Mouse (Mus musculus) midbrain, embryonic 14.5 days (tissue): ENCODE data around the gene Ang. TPM values are rescaled to one million over a fixed set of nuclear protein-coding genes. Genes with fewer than 3 reads are reported as not detected.
A peak's percentile ranks its signal among the peaks of the same experiment; 100 is the strongest.

Source experiments
- ATAC-seq: fragments of 200-750 bp; cut with Nextera tagmentation; 2 replicates; pipeline ENCODE4 v1.8.0; 2017; ENCODE audit warnings: moderate number of reproducible peaks, moderate library complexity; ENCODE audit not compliant: low FRiP score, low TSS enrichment
- DNase-seq: peaks from one replicate; pipeline ENCODE4 v3.0.0-alpha.2; 2015
- H3K27ac ChIP-seq: fragments of 300-500 bp; sonication (generic); replicated peaks from 2 replicates; pipeline ENCODE4 v1.5.1; 2014; ENCODE audit warnings: mild to moderate bottlenecking, low read depth, low read length, moderate library complexity
- H3K27me3 ChIP-seq: fragments of 300-500 bp; sonication (generic); 2 replicates; pipeline ENCODE4 v1.6.1; 2014; ENCODE audit warnings: low read length, control low read depth, mixed read lengths; ENCODE audit not compliant: control insufficient read depth, insufficient read depth
- H3K36me3 ChIP-seq: fragments of 300-500 bp; sonication (generic); 2 replicates; pipeline ENCODE4 v1.6.1; 2014; ENCODE audit warnings: low read length, control low read depth; ENCODE audit not compliant: control insufficient read depth, insufficient read depth
- H3K4me1 ChIP-seq: fragments of 300-500 bp; sonication (generic); 2 replicates; pipeline ENCODE4 v1.6.1; 2014; ENCODE audit warnings: mild to moderate bottlenecking, antibody characterized with exemption, low read length, control low read depth; ENCODE audit not compliant: control insufficient read depth, insufficient read depth
- H3K4me2 ChIP-seq: fragments of 300-500 bp; sonication (generic); 2 replicates; pipeline ENCODE4 v1.6.1; 2014; ENCODE audit warnings: mild to moderate bottlenecking, low read length, moderate library complexity
- H3K4me3 ChIP-seq: fragments of 300-500 bp; sonication (generic); replicated peaks from 2 replicates; pipeline ENCODE4 v1.5.1; 2014; ENCODE audit warnings: low read depth, low read length
- H3K9ac ChIP-seq: fragments of 300-500 bp; sonication (generic); replicated peaks from 2 replicates; pipeline ENCODE4 v1.6.1; 2014; ENCODE audit warnings: mild to moderate bottlenecking, low read length, moderate library complexity
- H3K9me3 ChIP-seq: fragments of 300-500 bp; sonication (generic); 2 replicates; pipeline ENCODE4 v1.6.1; 2016; ENCODE audit warnings: low read length, control low read depth, mixed read lengths; ENCODE audit not compliant: control insufficient read depth
- WGBS: fragments of 180-500 bp; shearing (Covaris S2); extraction: QIAGEN DNeasy Blood & Tissue Kit; methylation state at CpG from one replicate; pipeline ENCODE4 v1.1.7; 2014; 5-methylcytosine and 5-hydroxymethylcytosine counted together
- polyA plus RNA-seq: library from polyadenylated mRNA; unstranded; fragments of >200 nt; fragmentation: Nextera tagmentation; extraction: Ambion mirVana; gene quantifications from 2 replicates; pipeline ENCODE4 v1.2.1, GENCODE M21; 2014

Gene Ang
- polyA plus RNA-seq, 1 experiment from 2014 or later: 1.5 TPM

- H3K4me1 ChIP-seq: 0 out of 2 replicates have a peak, but pooled peaks cover 10% of the 10 kb centered on the region
- no peak overlapping the region for H3K9ac ChIP-seq
- H3K4me3 ChIP-seq: no peak overlapping the region
- no peak overlapping the region for H3K27ac ChIP-seq
- H3K36me3 ChIP-seq: no peaks in the 10 kb centered on the region
- peaks cover 15% of the 10 kb centered on the region for H3K27me3 ChIP-seq
- H3K9me3 ChIP-seq: no peaks in the 10 kb centered on the region
- no peak for DNase-seq
- no peak for ATAC-seq
- no peak overlapping the region for H3K4me2 ChIP-seq
- 82% methylated on average over 4 of the region's 4 CpGs for WGBS
Observed at GRCm38 (mm10) chr14:51085911-51086310, 5.0 kb upstream of the Ang start.

- DNase-seq (peak; percentile 31), ATAC-seq (no peak)
- Histone ChIP-seq H3K36me3 (no peaks in the 10 kb centered on the region), H3K4me3 (peak overlapping the region; percentile 67), H3K9ac (0 out of 2 replicates have a peak overlapping the region, but pooled peaks have one; percentile 59), H3K27me3 (peaks cover 15% of the 10 kb centered on the region), H3K4me1 (0 out of 2 replicates have a peak, but pooled peaks cover 10% of the 10 kb centered on the region), H3K4me2 (peak overlapping the region; percentile 76), H3K27ac (no peak overlapping the region), H3K9me3 (no peaks in the 10 kb centered on the region)
- WGBS: 9% methylated on average over 9 of the region's 9 CpGs
Observed at GRCm38 (mm10) chr14:51087762-51088161, 3.2 kb upstream of the Ang start.

GRCm38 (mm10) chr14:51088166-51088969, 2.6 kb upstream of the Ang start:
- peak overlapping the region; percentile 46 for H3K27ac ChIP-seq
- ATAC-seq (peak; percentile 55), DNase-seq (peak; percentile 86)
- no peaks in the 10 kb centered on the region for H3K36me3 ChIP-seq
- H3K4me3 ChIP-seq: peak overlapping the region; percentile 67
- H3K9ac ChIP-seq: peak overlapping the region; percentile 59
- H3K4me1 ChIP-seq: 0 out of 2 replicates have a peak, but pooled peaks cover 6% of the 10 kb centered on the region
- no peaks in the 10 kb centered on the region for H3K9me3 ChIP-seq
- H3K4me2 ChIP-seq: peak overlapping the region; percentile 76
- H3K27me3 ChIP-seq: peaks cover 10% of the 10 kb centered on the region
- WGBS: under 1% methylated on average over 23 of the region's 23 CpGs

- peak; percentile 97 for DNase-seq
Observed at GRCm38 (mm10) chr14:51088970-51089673, 1.8 kb upstream of the Ang start.

GRCm38 (mm10) chr14:51089674-51090076, 1.3 kb upstream of the Ang start:
- Histone ChIP-seq H3K9ac (peak overlapping the region; percentile 50), H3K36me3 (no peaks in the 10 kb centered on the region), H3K27me3 (no peaks in the 10 kb centered on the region), H3K4me1 (no peaks in the 10 kb centered on the region), H3K9me3 (no peaks in the 10 kb centered on the region), H3K4me2 (peak overlapping the region; percentile 76), H3K4me3 (peak overlapping the region; percentile 67), H3K27ac (peak overlapping the region; percentile 66)
- ATAC-seq (no peak), DNase-seq (no peak)
- WGBS: 0% methylated on average over 15 of the region's 15 CpGs

More at GRCm38 (mm10) chr14:51088970-51089673, 1.8 kb upstream of the Ang start:
- WGBS: under 1% methylated on average over 34 of the region's 34 CpGs
- Histone ChIP-seq H3K9me3 (no peaks in the 10 kb centered on the region), H3K4me3 (peak overlapping the region; percentile 67), H3K27ac (peak overlapping the region; percentile 46), H3K4me1 (no peaks in the 10 kb centered on the region), H3K9ac (peak overlapping the region; percentile 59), H3K4me2 (peak overlapping the region; percentile 76), H3K27me3 (peaks cover 4% of the 10 kb centered on the region; the same call in 1 of the 2 replicates), H3K36me3 (no peaks in the 10 kb centered on the region)
- ATAC-seq: peak; percentile 94

- ATAC-seq: peak; percentile 54
- WGBS: under 1% methylated on average over 27 of the region's 27 CpGs
- Histone ChIP-seq H3K36me3 (no peaks in the 10 kb centered on the region), H3K27ac (peak overlapping the region; percentile 66), H3K4me1 (no peaks in the 10 kb centered on the region), H3K4me2 (peak overlapping the region; percentile 76), H3K9ac (peak overlapping the region; percentile 50), H3K4me3 (peak overlapping the region; percentile 67), H3K27me3 (no peaks in the 10 kb centered on the region), H3K9me3 (no peaks in the 10 kb centered on the region)
- DNase-seq: peak; percentile 90
Observed at GRCm38 (mm10) chr14:51090077-51090781, 721 bp upstream of the Ang start.

- Histone ChIP-seq H3K9me3 (no peaks in the 10 kb centered on the region), H3K9ac (no peak overlapping the region), H3K27ac (no peak overlapping the region), H3K4me1 (no peaks in the 10 kb centered on the region), H3K36me3 (no peaks in the 10 kb centered on the region), H3K4me3 (peak overlapping the region; percentile 67; the same call in 1 of the 2 replicates), H3K4me2 (peak overlapping the region; percentile 76), H3K27me3 (no peaks in the 10 kb centered on the region)
- no peak for ATAC-seq
- DNase-seq: no peak
- WGBS: 56% methylated on average over 8 of the region's 8 CpGs
Observed at GRCm38 (mm10) chr14:51092073-51092620, 1.2 kb downstream of the Ang start.

GRCm38 (mm10) chr14:51093496-51093895, 2.5 kb downstream of the Ang start:
- Histone ChIP-seq H3K4me3 (no peak overlapping the region), H3K27ac (no peak overlapping the region), H3K9me3 (no peaks in the 10 kb centered on the region), H3K9ac (no peak overlapping the region), H3K4me2 (no peak overlapping the region), H3K36me3 (no peaks in the 10 kb centered on the region), H3K27me3 (no peaks in the 10 kb centered on the region), H3K4me1 (no peaks in the 10 kb centered on the region)
- WGBS: 43% methylated on average over 3 of the region's 3 CpGs
- ATAC-seq: no peak
- DNase-seq: peak; percentile 3
